Mouse (Mus musculus): ENCODE results near the gene Map3k9. TPM values are rescaled to one million over a fixed set of nuclear protein-coding genes. Genes with fewer than 3 reads are reported as not detected.

Gene Map3k9
- polyA plus RNA-seq, 1 experiment from 2014 or later = 2.4 TPM

DNA sequence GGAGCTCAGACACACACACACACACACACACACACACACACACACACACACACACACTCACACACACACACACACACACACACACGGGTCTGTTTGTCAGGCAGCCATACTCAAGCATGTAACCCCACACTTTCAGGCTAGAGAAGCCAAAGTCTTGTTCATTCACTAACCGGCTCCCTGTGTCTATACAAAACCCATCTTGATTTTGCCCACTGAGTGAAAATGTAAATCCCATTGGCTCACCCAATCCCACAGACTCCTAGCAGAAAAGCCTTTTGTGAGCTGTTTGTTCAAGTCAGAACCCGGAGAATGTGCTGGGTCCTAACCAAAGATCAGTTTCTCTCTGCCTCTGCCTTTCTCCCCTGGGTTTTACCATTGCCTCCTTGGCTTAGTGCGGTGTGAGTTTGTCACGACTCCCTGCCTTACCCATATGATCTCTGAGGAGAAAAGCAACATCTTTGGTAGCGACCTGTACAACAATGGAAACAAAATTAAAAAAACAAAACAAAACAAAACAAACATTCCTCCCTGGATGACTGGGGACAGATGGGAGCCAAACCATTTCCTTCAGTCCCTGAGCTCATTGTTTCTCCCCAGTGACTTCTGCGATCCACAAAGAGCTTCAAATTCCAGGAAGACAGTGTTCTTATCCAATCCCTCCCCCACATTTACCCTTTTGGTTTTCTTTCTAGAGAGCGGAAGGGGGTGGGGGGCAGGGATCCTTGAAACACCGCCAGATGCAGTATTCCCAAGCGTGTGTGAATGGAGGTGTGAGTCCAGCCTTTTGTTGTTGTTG is 35.6 kb upstream of the Map3k9 start:
- Histone ChIP-seq H3K9me3 (ENCODE audit: control insufficient read depth) (no peaks in the 10 kb centered on the region), H3K27me3 (replicated peaks; ENCODE audit: control insufficient read depth, insufficient read depth, low read length) (no peaks in the 10 kb centered on the region), H3K27ac (ENCODE audit: low read depth, low read length) (no peak overlapping the region), H3K4me1 (replicated peaks; ENCODE audit: control insufficient read depth, insufficient read depth, low read length) (no peaks in the 10 kb centered on the region), H3K4me3 (ENCODE audit: low read depth, low read length) (no peak overlapping the region), H3K9ac (ENCODE audit: low read depth, low read length) (no peak overlapping the region), H3K36me3 (ENCODE audit: control insufficient read depth, insufficient read depth) (no peaks in the 10 kb centered on the region), H3K4me2 (replicated peaks; ENCODE audit: low read depth) (peak overlapping the region; percentile 32; the same call in 1 of the 2 replicates)
- WGBS = 32% methylated on average over 10 of the region's 10 CpGs
- no peak for ATAC-seq
- TF ChIP-seq CTCF (IDR thresholded peaks at IDR 0.05; ENCODE audit: low read depth) = no peak

DNA sequence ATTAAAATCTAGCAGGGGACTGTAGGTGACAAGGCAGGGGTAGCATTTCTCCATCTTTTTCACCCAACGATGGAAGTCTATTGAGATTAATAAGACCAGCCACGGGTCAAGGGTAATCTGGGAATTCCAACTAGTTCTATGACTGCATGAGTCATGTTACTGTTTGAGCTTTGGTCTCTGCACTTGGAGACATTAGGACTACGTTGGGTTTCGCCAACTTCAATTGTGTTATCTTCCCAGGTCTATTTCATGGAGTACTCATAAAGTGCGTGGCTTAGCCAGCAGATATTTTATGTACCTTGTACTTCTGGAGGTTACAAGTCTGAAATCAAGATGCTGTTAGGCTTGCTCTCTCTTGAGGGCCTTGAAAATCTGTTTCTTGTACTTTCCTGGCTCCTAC is 33.8 kb upstream of the Map3k9 start:
- ATAC-seq = peak; percentile 86

DNA sequence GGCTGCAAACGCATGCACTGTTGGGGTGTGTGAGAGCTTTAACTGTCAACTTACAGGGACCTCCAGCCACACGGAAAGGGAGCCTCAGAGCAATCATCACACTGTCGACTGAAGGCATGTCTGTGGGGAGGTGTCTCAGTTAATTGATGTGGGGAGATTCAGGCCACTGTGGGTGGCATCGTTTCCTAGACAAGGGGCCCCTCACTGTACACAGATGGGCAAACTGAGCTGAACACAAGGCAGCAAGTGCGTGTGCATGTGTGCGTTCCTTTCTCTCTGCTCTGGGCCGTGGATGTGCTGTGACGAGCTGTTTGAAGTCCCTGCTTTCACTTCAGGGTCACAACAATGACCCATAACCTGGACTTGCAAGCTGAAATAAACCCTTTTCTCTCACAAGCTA is 29.4 kb upstream of the Map3k9 start:
- no peaks in the 10 kb centered on the region for H3K9me3 ChIP-seq (ENCODE audit: control insufficient read depth)
- no peak for ATAC-seq
- H3K4me1 ChIP-seq (replicated peaks; ENCODE audit: control insufficient read depth, insufficient read depth, low read length) = 0 out of 2 replicates have a peak, but pooled peaks cover 4% of the 10 kb centered on the region
- no peak overlapping the region for H3K4me2 ChIP-seq (replicated peaks; ENCODE audit: low read depth)
- H3K27me3 ChIP-seq (replicated peaks; ENCODE audit: control insufficient read depth, insufficient read depth, low read length) = no peaks in the 10 kb centered on the region
- H3K4me3 ChIP-seq (ENCODE audit: low read depth, low read length) = no peak overlapping the region
- no peaks in the 10 kb centered on the region for H3K36me3 ChIP-seq (ENCODE audit: control insufficient read depth, insufficient read depth)
- TF ChIP-seq CTCF (IDR thresholded peaks at IDR 0.05; ENCODE audit: low read depth) = no peak
- no peak overlapping the region for H3K9ac ChIP-seq (ENCODE audit: low read depth, low read length)
- no peak overlapping the region for H3K27ac ChIP-seq (ENCODE audit: low read depth, low read length)
- WGBS = 46% methylated on average over 8 of the region's 8 CpGs

More for the DNA sequence above, 33.8 kb upstream of the Map3k9 start:
- no peaks in the 10 kb centered on the region for H3K9me3 ChIP-seq (ENCODE audit: control insufficient read depth)
- H3K36me3 ChIP-seq (ENCODE audit: control insufficient read depth, insufficient read depth) = no peaks in the 10 kb centered on the region
- H3K4me2 ChIP-seq (replicated peaks; ENCODE audit: low read depth) = no peak overlapping the region
- WGBS = 48% methylated on average over 5 of the region's 5 CpGs
- no peak overlapping the region for H3K27ac ChIP-seq (ENCODE audit: low read depth, low read length)
- H3K4me1 ChIP-seq (replicated peaks; ENCODE audit: control insufficient read depth, insufficient read depth, low read length) = no peaks in the 10 kb centered on the region
- no peaks in the 10 kb centered on the region for H3K27me3 ChIP-seq (replicated peaks; ENCODE audit: control insufficient read depth, insufficient read depth, low read length)
- no peak for TF ChIP-seq CTCF (IDR thresholded peaks at IDR 0.05; ENCODE audit: low read depth)
- H3K9ac ChIP-seq (ENCODE audit: low read depth, low read length) = no peak overlapping the region
- H3K4me3 ChIP-seq (ENCODE audit: low read depth, low read length) = no peak overlapping the region

DNA sequence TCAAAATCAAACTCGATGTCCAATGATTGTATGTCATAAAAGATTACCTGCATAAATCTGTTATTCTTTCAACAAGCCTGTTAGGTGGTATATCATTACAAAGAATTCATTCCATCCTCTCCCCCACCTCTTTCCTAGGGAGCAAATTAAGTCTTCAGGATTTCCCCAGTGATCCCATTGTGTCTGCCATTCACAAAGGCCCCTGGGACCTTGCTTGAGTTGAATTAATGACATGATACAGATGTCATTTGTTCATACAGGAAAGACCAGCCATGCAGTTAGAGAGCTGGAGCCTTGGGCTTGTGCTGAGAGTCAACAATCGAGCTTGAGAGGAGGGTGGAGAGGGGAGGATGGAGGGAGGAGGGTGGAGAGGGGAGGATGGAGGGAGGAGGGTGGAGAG is 27.6 kb upstream of the Map3k9 start:
- Histone ChIP-seq H3K4me3 (ENCODE audit: low read depth, low read length) (no peak overlapping the region), H3K27me3 (replicated peaks; ENCODE audit: control insufficient read depth, insufficient read depth, low read length) (no peaks in the 10 kb centered on the region), H3K9me3 (ENCODE audit: control insufficient read depth) (no peaks in the 10 kb centered on the region), H3K27ac (ENCODE audit: low read depth, low read length) (no peak overlapping the region), H3K4me1 (replicated peaks; ENCODE audit: control insufficient read depth, insufficient read depth, low read length) (0 out of 2 replicates have a peak, but pooled peaks cover 4% of the 10 kb centered on the region), H3K9ac (ENCODE audit: low read depth, low read length) (no peak overlapping the region), H3K36me3 (ENCODE audit: control insufficient read depth, insufficient read depth) (no peaks in the 10 kb centered on the region), H3K4me2 (replicated peaks; ENCODE audit: low read depth) (no peak overlapping the region)
- ATAC-seq = no peak
- no peak for TF ChIP-seq CTCF (IDR thresholded peaks at IDR 0.05; ENCODE audit: low read depth)
- WGBS = 57% methylated on average over 2 of the region's 2 CpGs

DNA sequence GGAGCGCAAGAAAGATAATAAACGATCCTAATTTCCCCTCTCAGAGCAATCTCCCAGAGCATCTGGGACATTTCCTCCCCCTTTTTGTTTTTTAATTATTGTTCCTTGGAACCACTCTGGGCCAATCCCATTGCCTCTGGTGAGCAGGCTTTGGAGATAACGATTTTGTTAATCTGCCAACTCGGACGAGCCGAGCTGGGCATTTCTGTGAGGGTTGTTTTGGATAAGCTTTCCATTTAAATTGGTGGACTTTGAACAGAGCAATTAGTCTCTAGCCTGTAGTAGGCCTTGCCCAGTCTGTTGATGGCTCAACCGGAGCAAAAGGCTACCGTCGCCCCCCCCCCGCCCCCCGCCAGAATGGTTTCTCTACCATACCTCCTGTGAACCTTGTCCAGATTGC is 27.0 kb upstream of the Map3k9 start:
- ATAC-seq = peak; percentile 60
- Histone ChIP-seq H3K4me1 (replicated peaks; ENCODE audit: control insufficient read depth, insufficient read depth, low read length) (0 out of 2 replicates have a peak, but pooled peaks cover 4% of the 10 kb centered on the region), H3K4me3 (ENCODE audit: low read depth, low read length) (peak overlapping the region; percentile 27), H3K9ac (ENCODE audit: low read depth, low read length) (no peak overlapping the region), H3K4me2 (replicated peaks; ENCODE audit: low read depth) (peak overlapping the region; percentile 68), H3K27me3 (replicated peaks; ENCODE audit: control insufficient read depth, insufficient read depth, low read length) (no peaks in the 10 kb centered on the region), H3K9me3 (ENCODE audit: control insufficient read depth) (no peaks in the 10 kb centered on the region), H3K36me3 (ENCODE audit: control insufficient read depth, insufficient read depth) (no peaks in the 10 kb centered on the region), H3K27ac (ENCODE audit: low read depth, low read length) (no peak overlapping the region)
- no peak for TF ChIP-seq CTCF (IDR thresholded peaks at IDR 0.05; ENCODE audit: low read depth)
- 7% methylated on average over 11 of the region's 11 CpGs for WGBS

DNA sequence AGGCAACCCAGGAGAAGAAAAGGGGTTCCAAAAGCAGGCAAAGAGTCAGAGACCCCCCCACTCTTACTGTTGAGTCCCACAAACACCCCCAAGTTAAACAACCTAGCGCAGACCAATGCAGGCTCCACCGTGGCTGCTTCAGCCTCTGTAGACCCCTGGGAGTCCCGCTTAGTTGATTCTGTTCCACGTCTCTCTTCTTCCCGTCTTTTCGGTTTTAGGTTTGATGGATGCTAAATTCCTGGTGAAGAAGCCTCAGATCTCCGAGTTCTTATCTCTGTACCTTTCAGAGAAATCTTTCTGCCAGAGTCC is 26.5 kb upstream of the Map3k9 start:
- Histone ChIP-seq H3K4me3 (ENCODE audit: low read depth, low read length) (peak overlapping the region; percentile 27), H3K9me3 (ENCODE audit: control insufficient read depth) (no peaks in the 10 kb centered on the region), H3K4me1 (replicated peaks; ENCODE audit: control insufficient read depth, insufficient read depth, low read length) (0 out of 2 replicates have a peak, but pooled peaks cover 4% of the 10 kb centered on the region), H3K36me3 (ENCODE audit: control insufficient read depth, insufficient read depth) (no peaks in the 10 kb centered on the region), H3K27ac (ENCODE audit: low read depth, low read length) (no peak overlapping the region), H3K27me3 (replicated peaks; ENCODE audit: control insufficient read depth, insufficient read depth, low read length) (no peaks in the 10 kb centered on the region), H3K9ac (ENCODE audit: low read depth, low read length) (no peak overlapping the region), H3K4me2 (replicated peaks; ENCODE audit: low read depth) (peak overlapping the region; percentile 68)
- under 1% methylated on average over 7 of the region's 7 CpGs for WGBS
- no peak for ATAC-seq
- TF ChIP-seq CTCF (IDR thresholded peaks at IDR 0.05; ENCODE audit: low read depth) = no peak
